Mouse (Mus musculus): ENCODE measurements at regions not wholly inside any gene's neighbourhood (a gene's known extent, or its start where the extent isn't known, plus 50 kb on each side); places are given as distances from the start of the nearest gene placed in this dataset.

- Histone ChIP-seq H3K4me2 (no peak overlapping the region), H3K4me1 (ENCODE audit: insufficient read depth) (peaks cover 33% of the 10 kb centered on the region), H3K9ac (no peak overlapping the region), H3K36me3 (ENCODE audit: insufficient read depth) (no peaks in the 10 kb centered on the region), H3K27me3 (ENCODE audit: insufficient read depth, low read length) (no peaks in the 10 kb centered on the region), H3K4me3 (ENCODE audit: low read depth, low read length) (no peak overlapping the region), H3K9me3 (ENCODE audit: low read depth, low read length) (no peaks in the 10 kb centered on the region), H3K27ac (ENCODE audit: low read depth) (peak overlapping the region; percentile 5; the same call in 1 of the 2 replicates)
- WGBS: 34% methylated on average over 6 of the region's 6 CpGs
- DNase-seq (peak; percentile 70), ATAC-seq (ENCODE audit: insufficient read depth) (no peak)
- TF ChIP-seq CTCF (IDR thresholded peaks at IDR 0.05; ENCODE audit: low read depth): no peak
Measured at GRCm38 (mm10) chr10:111694227-111695200, 188.4 kb downstream of the Phlda1 start.

GRCm38 (mm10) chr10:111695918-111696760 is 190.1 kb downstream of the Phlda1 start:
- no peak for TF ChIP-seq CTCF (IDR thresholded peaks at IDR 0.05; ENCODE audit: low read depth)
- 41% methylated on average over 4 of the region's 4 CpGs for WGBS
- Histone ChIP-seq H3K9me3 (ENCODE audit: low read depth, low read length) (no peaks in the 10 kb centered on the region), H3K27ac (ENCODE audit: low read depth) (peak overlapping the region; percentile 87), H3K36me3 (ENCODE audit: insufficient read depth) (no peaks in the 10 kb centered on the region), H3K9ac (no peak overlapping the region), H3K4me2 (no peak overlapping the region), H3K4me3 (ENCODE audit: low read depth, low read length) (no peak overlapping the region), H3K4me1 (ENCODE audit: insufficient read depth) (peaks cover 23% of the 10 kb centered on the region; the same call in 1 of the 2 replicates), H3K27me3 (ENCODE audit: insufficient read depth, low read length) (no peaks in the 10 kb centered on the region)
- ATAC-seq (ENCODE audit: insufficient read depth) (peak; percentile 96), DNase-seq (peak; percentile 98)

GRCm38 (mm10) chr10:111696987-111697386 is 190.9 kb downstream of the Phlda1 start:
- Histone ChIP-seq H3K4me3 (ENCODE audit: low read depth, low read length) (no peak overlapping the region), H3K9me3 (ENCODE audit: low read depth, low read length) (no peaks in the 10 kb centered on the region), H3K27ac (ENCODE audit: low read depth) (peak overlapping the region; percentile 30; the same call in 1 of the 2 replicates), H3K4me1 (ENCODE audit: insufficient read depth) (peaks cover 23% of the 10 kb centered on the region; the same call in 1 of the 2 replicates), H3K4me2 (no peak overlapping the region), H3K36me3 (ENCODE audit: insufficient read depth) (no peaks in the 10 kb centered on the region), H3K9ac (no peak overlapping the region), H3K27me3 (ENCODE audit: insufficient read depth, low read length) (no peaks in the 10 kb centered on the region)
- ATAC-seq (ENCODE audit: insufficient read depth): no peak; the same call in 1 of the 2 replicates
- DNase-seq: peak; percentile 50
- WGBS: 61% methylated on average over 2 of the region's 2 CpGs
- TF ChIP-seq CTCF (IDR thresholded peaks at IDR 0.05; ENCODE audit: low read depth): peak; percentile 3; the same call in 1 of the 2 replicates

- no peak overlapping the region for H3K9ac ChIP-seq
- DNase-seq (no peak), ATAC-seq (ENCODE audit: insufficient read depth) (no peak)
- no peak overlapping the region for H3K27ac ChIP-seq (ENCODE audit: low read depth)
- peaks cover 13% of the 10 kb centered on the region; the same call in 1 of the 2 replicates for H3K4me1 ChIP-seq (ENCODE audit: insufficient read depth)
- H3K27me3 ChIP-seq (ENCODE audit: insufficient read depth, low read length): no peaks in the 10 kb centered on the region
- no peaks in the 10 kb centered on the region for H3K36me3 ChIP-seq (ENCODE audit: insufficient read depth)
- TF ChIP-seq CTCF (IDR thresholded peaks at IDR 0.05; ENCODE audit: low read depth): no peak
- H3K4me3 ChIP-seq (ENCODE audit: low read depth, low read length): no peak overlapping the region
- H3K4me2 ChIP-seq: no peak overlapping the region
- no peaks in the 10 kb centered on the region for H3K9me3 ChIP-seq (ENCODE audit: low read depth, low read length)
- 61% methylated on average over 16 of the region's 16 CpGs for WGBS
Measured at GRCm38 (mm10) chr10:111699557-111700508, 193.7 kb downstream of the Phlda1 start.

- H3K9ac ChIP-seq: no peak overlapping the region
- peaks cover 6% of the 10 kb centered on the region; the same call in 1 of the 2 replicates for H3K4me1 ChIP-seq (ENCODE audit: insufficient read depth)
- H3K27me3 ChIP-seq (ENCODE audit: insufficient read depth, low read length): no peaks in the 10 kb centered on the region
- 72% methylated on average over 3 of the region's 3 CpGs for WGBS
- ATAC-seq (ENCODE audit: insufficient read depth): no peak
- H3K27ac ChIP-seq (ENCODE audit: low read depth): no peak overlapping the region
- no peak overlapping the region for H3K4me3 ChIP-seq (ENCODE audit: low read depth, low read length)
- H3K36me3 ChIP-seq (ENCODE audit: insufficient read depth): no peaks in the 10 kb centered on the region
- no peaks in the 10 kb centered on the region for H3K9me3 ChIP-seq (ENCODE audit: low read depth, low read length)
- DNase-seq: no peak
- TF ChIP-seq CTCF (IDR thresholded peaks at IDR 0.05; ENCODE audit: low read depth): no peak
- H3K4me2 ChIP-seq: no peak overlapping the region
Measured at GRCm38 (mm10) chr10:111700570-111700969, 194.5 kb downstream of the Phlda1 start.

GRCm38 (mm10) chr10:111701138-111701537 is 195.1 kb downstream of the Phlda1 start:
- Histone ChIP-seq H3K9me3 (ENCODE audit: low read depth, low read length) (no peaks in the 10 kb centered on the region; the same call in 1 of the 2 replicates), H3K27me3 (ENCODE audit: insufficient read depth, low read length) (no peaks in the 10 kb centered on the region), H3K36me3 (ENCODE audit: insufficient read depth) (no peaks in the 10 kb centered on the region), H3K27ac (ENCODE audit: low read depth) (no peak overlapping the region), H3K4me3 (ENCODE audit: low read depth, low read length) (no peak overlapping the region), H3K9ac (no peak overlapping the region), H3K4me1 (ENCODE audit: insufficient read depth) (0 out of 2 replicates have a peak, but pooled peaks cover 3% of the 10 kb centered on the region), H3K4me2 (no peak overlapping the region)
- WGBS: 34% methylated on average over 4 of the region's 4 CpGs
- no peak for DNase-seq
- no peak for TF ChIP-seq CTCF (IDR thresholded peaks at IDR 0.05; ENCODE audit: low read depth)
- no peak for ATAC-seq (ENCODE audit: insufficient read depth)

Measured in lung, embryonic 14.5 days (tissue).